Mouse (Mus musculus): Measurements from ENCODE around the gene Pld4.

Gene Pld4

GRCm38 (mm10) chr12:112760154-112760926 lies at the start of gene Pld4:
TSS of gene Pld4 (plus strand) at chr12:112760655.
- in situ Hi-C loops (cut with MboI; ENCODE audit: low pct_unique_long_range_greater_than_20kb in 1 of 2, low sequenced_read_pairs in 2 of 2, unreplicated experiment in 1 of 2): no loop called here

GRCm38 (mm10) chr12:112713984-112714383 lies 46.5 kb upstream of the Pld4 start:
- in situ Hi-C loops (cut with MboI; ENCODE audit: low pct_unique_long_range_greater_than_20kb in 1 of 2, low sequenced_read_pairs in 2 of 2, unreplicated experiment in 1 of 2): no loop called here

GRCm38 (mm10) chr12:112717140-112717539 lies 43.3 kb upstream of the Pld4 start:
- in situ Hi-C loops (cut with MboI; ENCODE audit: low pct_unique_long_range_greater_than_20kb in 1 of 2, low sequenced_read_pairs in 2 of 2, unreplicated experiment in 1 of 2): no loop called here

- in situ Hi-C loops (cut with MboI; ENCODE audit: low pct_unique_long_range_greater_than_20kb in 1 of 2, low sequenced_read_pairs in 2 of 2, unreplicated experiment in 1 of 2): no loop called here
Observed at GRCm38 (mm10) chr12:112718995-112719394, 41.5 kb upstream of the Pld4 start.

- in situ Hi-C loops (cut with MboI; ENCODE audit: low pct_unique_long_range_greater_than_20kb in 1 of 2, low sequenced_read_pairs in 2 of 2, unreplicated experiment in 1 of 2): no loop called here
Observed at GRCm38 (mm10) chr12:112720216-112720615, 40.2 kb upstream of the Pld4 start, which contains the start of gene Cep170b. TSS of gene Cep170b (plus strand) at chr12:112720455.

GRCm38 (mm10) chr12:112720890-112721423 lies 39.5 kb upstream of the Pld4 start:
- in situ Hi-C loops (cut with MboI; ENCODE audit: low pct_unique_long_range_greater_than_20kb in 1 of 2, low sequenced_read_pairs in 2 of 2, unreplicated experiment in 1 of 2): no loop called here

- in situ Hi-C loops (cut with MboI; ENCODE audit: low pct_unique_long_range_greater_than_20kb in 1 of 2, low sequenced_read_pairs in 2 of 2, unreplicated experiment in 1 of 2): no loop called here
Observed at GRCm38 (mm10) chr12:112721424-112722239, 38.8 kb upstream of the Pld4 start.

GRCm38 (mm10) chr12:112722240-112723027 lies 38.0 kb upstream of the Pld4 start:
- in situ Hi-C loops (cut with MboI; ENCODE audit: low pct_unique_long_range_greater_than_20kb in 1 of 2, low sequenced_read_pairs in 2 of 2, unreplicated experiment in 1 of 2): no loop called here

GRCm38 (mm10) chr12:112723028-112723330 lies 37.5 kb upstream of the Pld4 start:
- in situ Hi-C loops (cut with MboI; ENCODE audit: low pct_unique_long_range_greater_than_20kb in 1 of 2, low sequenced_read_pairs in 2 of 2, unreplicated experiment in 1 of 2): no loop called here

- in situ Hi-C loops (cut with MboI; ENCODE audit: low pct_unique_long_range_greater_than_20kb in 1 of 2, low sequenced_read_pairs in 2 of 2, unreplicated experiment in 1 of 2): no loop called here
Observed at GRCm38 (mm10) chr12:112723445-112723844, 37.0 kb upstream of the Pld4 start.

- in situ Hi-C loops (cut with MboI; ENCODE audit: low pct_unique_long_range_greater_than_20kb in 1 of 2, low sequenced_read_pairs in 2 of 2, unreplicated experiment in 1 of 2): no loop called here
Observed at GRCm38 (mm10) chr12:112724077-112724805, 36.2 kb upstream of the Pld4 start.

GRCm38 (mm10) chr12:112727801-112728200 lies 32.7 kb upstream of the Pld4 start:
- in situ Hi-C loops (cut with MboI; ENCODE audit: low pct_unique_long_range_greater_than_20kb in 1 of 2, low sequenced_read_pairs in 2 of 2, unreplicated experiment in 1 of 2): no loop called here

- in situ Hi-C loops (cut with MboI; ENCODE audit: low pct_unique_long_range_greater_than_20kb in 1 of 2, low sequenced_read_pairs in 2 of 2, unreplicated experiment in 1 of 2): no loop called here
Observed at GRCm38 (mm10) chr12:112730808-112731207, 29.6 kb upstream of the Pld4 start.

- in situ Hi-C loops (cut with MboI; ENCODE audit: low pct_unique_long_range_greater_than_20kb in 1 of 2, low sequenced_read_pairs in 2 of 2, unreplicated experiment in 1 of 2): no loop called here
Observed at GRCm38 (mm10) chr12:112732591-112732990, 27.9 kb upstream of the Pld4 start.

GRCm38 (mm10) chr12:112734108-112734820 lies 26.2 kb upstream of the Pld4 start:
- in situ Hi-C loops (cut with MboI; ENCODE audit: low pct_unique_long_range_greater_than_20kb in 1 of 2, low sequenced_read_pairs in 2 of 2, unreplicated experiment in 1 of 2): no loop called here

GRCm38 (mm10) chr12:112734881-112735655 lies 25.4 kb upstream of the Pld4 start:
- in situ Hi-C loops (cut with MboI; ENCODE audit: low pct_unique_long_range_greater_than_20kb in 1 of 2, low sequenced_read_pairs in 2 of 2, unreplicated experiment in 1 of 2): no loop called here

Measured in mouse embryonic stem cell (cell line).